Mouse (Mus musculus): ENCODE measurements around the gene Hist1h3d. TPM values are rescaled to one million over a fixed set of nuclear protein-coding genes. Genes with fewer than 3 reads are reported as not detected.

Hist1h3d gene
- polyA plus RNA-seq, 1 experiment from 2014 or later, result 2.3 TPM

DNA sequence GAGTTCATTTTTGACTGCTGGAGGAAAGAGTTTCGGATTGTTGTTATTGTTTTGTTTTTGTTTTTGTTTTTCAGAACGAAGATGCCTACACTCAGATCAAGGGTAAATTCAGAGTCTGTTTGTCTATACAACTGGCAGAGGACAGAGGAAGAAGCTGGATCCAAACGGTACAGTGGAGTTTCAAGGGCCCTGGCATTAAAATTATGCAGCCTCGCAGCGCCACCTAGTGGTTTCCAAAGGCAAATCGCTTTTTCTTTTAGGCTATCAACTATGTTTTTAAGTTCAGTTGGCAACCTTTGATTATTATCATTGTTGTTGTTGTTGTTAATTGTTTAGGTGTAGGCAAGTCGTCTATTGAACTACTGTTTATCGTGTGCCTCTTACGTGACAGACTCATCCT is 22.4 kb downstream of the Hist1h3d start:
- TF ChIP-seq CTCF (IDR thresholded peaks at IDR 0.05; ENCODE audit: low read depth), result peak; percentile 87
- WGBS, result 6% methylated on average over 9 of the region's 9 CpGs
- ATAC-seq, result no peak

DNA sequence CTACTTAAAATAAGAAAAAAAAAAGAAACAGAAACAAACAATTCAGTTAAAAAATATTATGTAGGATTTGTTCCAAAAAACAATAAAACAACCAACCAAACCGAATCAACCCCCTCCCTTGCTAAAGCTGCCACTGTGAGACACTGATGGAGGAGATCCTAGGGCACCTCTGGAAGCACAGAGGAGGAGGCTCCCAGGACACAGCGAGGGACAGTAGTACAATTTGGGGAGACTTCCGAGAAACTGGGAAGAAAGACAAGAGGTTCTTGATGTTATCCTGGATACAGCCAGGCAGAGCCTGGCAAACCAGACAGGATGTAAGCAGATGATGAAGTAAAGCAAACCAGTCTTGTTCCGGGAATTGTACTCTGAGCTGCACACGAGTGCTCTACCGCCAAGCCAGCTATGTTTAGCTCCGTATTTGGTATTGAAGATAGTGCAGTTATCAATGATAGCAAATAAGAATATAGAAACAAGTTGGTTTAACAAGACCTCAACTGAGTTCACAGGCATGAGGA is 27.7 kb downstream of the Hist1h3d start:
- no peak overlapping the region for H3K9ac ChIP-seq (ENCODE audit: low read depth, low read length)
- no peaks in the 10 kb centered on the region for H3K27me3 ChIP-seq (replicated peaks; ENCODE audit: control insufficient read depth, insufficient read depth, low read length)
- no peak overlapping the region for H3K27ac ChIP-seq (ENCODE audit: low read depth, low read length)
- WGBS, result 62% methylated on average over 7 of the region's 7 CpGs
- H3K4me1 ChIP-seq (replicated peaks; ENCODE audit: control insufficient read depth, insufficient read depth, low read length), result no peaks in the 10 kb centered on the region
- H3K36me3 ChIP-seq (ENCODE audit: control insufficient read depth, insufficient read depth), result no peaks in the 10 kb centered on the region
- no peak overlapping the region for H3K4me3 ChIP-seq (ENCODE audit: low read depth, low read length)
- H3K9me3 ChIP-seq (ENCODE audit: control insufficient read depth), result no peaks in the 10 kb centered on the region
- no peak for ATAC-seq
- no peak for TF ChIP-seq CTCF (IDR thresholded peaks at IDR 0.05; ENCODE audit: low read depth)
- H3K4me2 ChIP-seq (replicated peaks; ENCODE audit: low read depth), result no peak overlapping the region

More for the DNA sequence above, 22.4 kb downstream of the Hist1h3d start:
- no peaks in the 10 kb centered on the region for H3K27me3 ChIP-seq (replicated peaks; ENCODE audit: control insufficient read depth, insufficient read depth, low read length)
- H3K4me1 ChIP-seq (replicated peaks; ENCODE audit: control insufficient read depth, insufficient read depth, low read length), result 0 out of 2 replicates have a peak, but pooled peaks cover 8% of the 10 kb centered on the region
- no peak overlapping the region for H3K4me2 ChIP-seq (replicated peaks; ENCODE audit: low read depth)
- H3K27ac ChIP-seq (ENCODE audit: low read depth, low read length), result no peak overlapping the region
- no peak overlapping the region for H3K9ac ChIP-seq (ENCODE audit: low read depth, low read length)
- H3K4me3 ChIP-seq (ENCODE audit: low read depth, low read length), result no peak overlapping the region
- H3K9me3 ChIP-seq (ENCODE audit: control insufficient read depth), result no peaks in the 10 kb centered on the region
- no peaks in the 10 kb centered on the region for H3K36me3 ChIP-seq (ENCODE audit: control insufficient read depth, insufficient read depth)

DNA sequence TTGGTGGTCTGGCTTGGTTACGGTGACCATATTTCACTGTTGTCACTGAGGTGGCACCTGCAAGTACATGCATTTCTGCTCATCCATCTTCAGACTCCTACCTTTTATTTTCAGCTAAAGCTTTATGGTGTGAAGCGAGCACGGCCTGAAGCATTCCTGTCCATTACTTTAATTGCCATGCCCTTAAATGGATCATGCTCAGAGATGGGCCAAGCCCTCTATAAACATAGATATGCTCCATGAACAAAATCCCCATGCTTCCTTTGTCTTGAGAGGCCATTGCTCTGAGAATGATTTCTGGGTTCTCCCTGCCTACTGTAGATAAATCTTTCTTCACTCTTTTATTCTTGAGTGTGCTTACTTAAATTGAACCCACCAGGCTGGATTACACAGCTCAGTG is 28.9 kb downstream of the Hist1h3d start:
- Histone ChIP-seq H3K4me1 (replicated peaks; ENCODE audit: control insufficient read depth, insufficient read depth, low read length) (no peaks in the 10 kb centered on the region), H3K9ac (ENCODE audit: low read depth, low read length) (no peak overlapping the region), H3K36me3 (ENCODE audit: control insufficient read depth, insufficient read depth) (no peaks in the 10 kb centered on the region), H3K4me3 (ENCODE audit: low read depth, low read length) (no peak overlapping the region), H3K27me3 (replicated peaks; ENCODE audit: control insufficient read depth, insufficient read depth, low read length) (no peaks in the 10 kb centered on the region), H3K27ac (ENCODE audit: low read depth, low read length) (no peak overlapping the region), H3K9me3 (ENCODE audit: control insufficient read depth) (no peaks in the 10 kb centered on the region), H3K4me2 (replicated peaks; ENCODE audit: low read depth) (no peak overlapping the region)
- 85% methylated on average over 3 of the region's 3 CpGs for WGBS
- no peak for ATAC-seq
- no peak for TF ChIP-seq CTCF (IDR thresholded peaks at IDR 0.05; ENCODE audit: low read depth)

DNA sequence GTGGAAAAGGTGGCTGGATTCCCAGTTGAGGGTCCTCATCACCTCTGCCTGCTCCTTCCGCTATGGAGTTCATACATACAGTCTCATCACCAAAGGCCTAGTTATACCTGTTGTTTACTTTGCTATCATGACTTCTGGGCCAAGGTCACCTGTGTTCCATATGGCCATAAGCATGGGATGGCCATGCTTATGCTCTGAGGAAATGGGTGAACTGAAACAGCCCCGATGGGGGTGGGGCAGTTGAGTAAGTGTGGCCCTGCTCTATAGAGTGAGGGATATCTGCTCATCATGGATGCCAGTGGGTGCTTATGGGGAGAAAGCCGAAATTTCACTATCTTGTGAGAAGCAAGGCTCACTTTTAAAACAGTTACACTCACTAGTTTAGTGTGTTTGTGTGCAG is 29.5 kb downstream of the Hist1h3d start:
- no peak for ATAC-seq
- Histone ChIP-seq H3K4me3 (ENCODE audit: low read depth, low read length) (no peak overlapping the region), H3K36me3 (ENCODE audit: control insufficient read depth, insufficient read depth) (no peaks in the 10 kb centered on the region), H3K9me3 (ENCODE audit: control insufficient read depth) (no peaks in the 10 kb centered on the region), H3K27ac (ENCODE audit: low read depth, low read length) (no peak overlapping the region), H3K9ac (ENCODE audit: low read depth, low read length) (no peak overlapping the region), H3K4me2 (replicated peaks; ENCODE audit: low read depth) (no peak overlapping the region), H3K27me3 (replicated peaks; ENCODE audit: control insufficient read depth, insufficient read depth, low read length) (no peaks in the 10 kb centered on the region), H3K4me1 (replicated peaks; ENCODE audit: control insufficient read depth, insufficient read depth, low read length) (no peaks in the 10 kb centered on the region)
- no peak for TF ChIP-seq CTCF (IDR thresholded peaks at IDR 0.05; ENCODE audit: low read depth)
- 89% methylated on average over 3 of the region's 3 CpGs for WGBS

DNA sequence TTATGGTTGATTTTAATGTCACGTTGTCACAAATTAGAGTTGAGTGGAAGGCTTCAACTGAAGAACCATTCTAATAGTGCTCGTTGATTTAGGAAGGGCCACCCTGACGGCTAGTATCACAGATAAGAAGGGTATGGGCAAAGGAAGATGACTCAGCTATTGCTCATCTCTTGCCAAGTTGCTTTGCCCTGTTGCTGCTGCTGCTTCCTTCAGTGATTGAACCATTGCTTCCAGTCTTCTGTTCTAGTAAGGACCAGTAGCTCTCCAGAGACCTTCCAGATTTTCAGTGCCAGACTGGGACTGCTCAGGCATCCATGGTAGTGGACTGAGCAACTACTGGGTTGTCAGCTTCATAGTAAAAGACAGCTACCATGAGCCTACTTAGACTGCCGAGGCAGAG is 33.6 kb downstream of the Hist1h3d start:
- Histone ChIP-seq H3K4me3 (ENCODE audit: low read depth, low read length) (no peak overlapping the region), H3K4me2 (replicated peaks; ENCODE audit: low read depth) (no peak overlapping the region), H3K27me3 (replicated peaks; ENCODE audit: control insufficient read depth, insufficient read depth, low read length) (no peaks in the 10 kb centered on the region), H3K36me3 (ENCODE audit: control insufficient read depth, insufficient read depth) (no peaks in the 10 kb centered on the region), H3K9me3 (ENCODE audit: control insufficient read depth) (no peaks in the 10 kb centered on the region), H3K9ac (ENCODE audit: low read depth, low read length) (no peak overlapping the region), H3K4me1 (replicated peaks; ENCODE audit: control insufficient read depth, insufficient read depth, low read length) (no peaks in the 10 kb centered on the region), H3K27ac (ENCODE audit: low read depth, low read length) (no peak overlapping the region)
- no peak for TF ChIP-seq CTCF (IDR thresholded peaks at IDR 0.05; ENCODE audit: low read depth)
- ATAC-seq, result no peak
- WGBS, result 84% methylated on average over 4 of the region's 4 CpGs

DNA sequence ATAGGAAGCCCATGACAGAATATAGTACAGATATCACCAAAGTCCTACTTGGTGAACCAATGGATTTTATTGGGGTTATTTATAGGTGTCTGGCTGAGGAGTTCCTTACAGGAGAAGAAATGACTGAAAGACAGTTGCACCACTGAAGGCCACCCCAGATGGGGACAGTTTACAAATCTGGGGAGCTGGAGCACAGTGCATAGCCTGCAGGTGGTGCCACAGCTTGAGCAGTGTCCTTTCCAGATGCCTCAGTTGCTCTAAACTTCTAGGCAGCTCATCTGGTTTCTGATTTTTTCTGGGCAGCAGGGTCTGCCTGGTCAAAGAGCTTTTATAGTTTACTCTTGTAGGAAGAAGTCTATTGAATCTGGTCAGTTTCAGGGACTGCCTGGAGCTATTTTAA is 34.3 kb downstream of the Hist1h3d start:
- no peak overlapping the region for H3K4me2 ChIP-seq (replicated peaks; ENCODE audit: low read depth)
- H3K27ac ChIP-seq (ENCODE audit: low read depth, low read length), result no peak overlapping the region
- no peak overlapping the region for H3K9ac ChIP-seq (ENCODE audit: low read depth, low read length)
- H3K36me3 ChIP-seq (ENCODE audit: control insufficient read depth, insufficient read depth), result no peaks in the 10 kb centered on the region
- ATAC-seq, result no peak
- TF ChIP-seq CTCF (IDR thresholded peaks at IDR 0.05; ENCODE audit: low read depth), result no peak
- no peaks in the 10 kb centered on the region for H3K4me1 ChIP-seq (replicated peaks; ENCODE audit: control insufficient read depth, insufficient read depth, low read length)
- H3K27me3 ChIP-seq (replicated peaks; ENCODE audit: control insufficient read depth, insufficient read depth, low read length), result no peaks in the 10 kb centered on the region
- H3K9me3 ChIP-seq (ENCODE audit: control insufficient read depth), result no peaks in the 10 kb centered on the region
- no peak overlapping the region for H3K4me3 ChIP-seq (ENCODE audit: low read depth, low read length)

DNA sequence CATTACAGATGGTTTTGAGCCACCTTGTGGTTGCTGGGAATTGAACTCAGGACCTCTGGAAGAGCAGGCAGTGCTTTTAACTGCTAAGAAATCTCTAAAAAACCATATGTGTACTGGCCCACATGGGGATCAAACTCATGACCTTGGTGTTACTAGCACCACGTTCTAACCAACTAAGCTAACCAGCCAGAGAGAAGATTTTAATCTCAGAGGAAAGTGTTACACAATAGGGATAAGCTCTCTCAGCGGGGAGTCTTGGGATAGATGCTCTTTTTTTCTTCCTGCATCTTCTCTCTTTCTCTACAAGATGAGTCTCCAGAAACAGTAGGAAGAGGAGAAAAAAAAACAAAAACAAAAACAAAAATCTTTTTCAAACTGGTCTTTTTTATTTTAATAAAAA is 34.8 kb downstream of the Hist1h3d start:
- Histone ChIP-seq H3K4me3 (ENCODE audit: low read depth, low read length) (no peak overlapping the region), H3K27me3 (replicated peaks; ENCODE audit: control insufficient read depth, insufficient read depth, low read length) (no peaks in the 10 kb centered on the region), H3K9me3 (ENCODE audit: control insufficient read depth) (no peaks in the 10 kb centered on the region), H3K9ac (ENCODE audit: low read depth, low read length) (no peak overlapping the region), H3K27ac (ENCODE audit: low read depth, low read length) (no peak overlapping the region), H3K4me1 (replicated peaks; ENCODE audit: control insufficient read depth, insufficient read depth, low read length) (no peaks in the 10 kb centered on the region), H3K36me3 (ENCODE audit: control insufficient read depth, insufficient read depth) (no peaks in the 10 kb centered on the region), H3K4me2 (replicated peaks; ENCODE audit: low read depth) (no peak overlapping the region)
- no peak for TF ChIP-seq CTCF (IDR thresholded peaks at IDR 0.05; ENCODE audit: low read depth)
- 73% methylated on average over 2 of the region's 2 CpGs for WGBS
- no peak for ATAC-seq
